Mouse (Mus musculus): ENCODE data around the gene Paqr3.

The Paqr3 gene

GRCm38 (mm10) chr5:97085071-97085470, 26.3 kb downstream of the Paqr3 start:
- no peak for DNase-seq (ENCODE audit: low spot score in 2 of 2)

- DNase-seq (ENCODE audit: low spot score in 2 of 2) = no peak
Observed at GRCm38 (mm10) chr5:97084541-97084940, 26.9 kb downstream of the Paqr3 start.

GRCm38 (mm10) chr5:97083701-97084100, 27.7 kb downstream of the Paqr3 start:
- DNase-seq (ENCODE audit: low spot score in 2 of 2) = no peak

DNA sequence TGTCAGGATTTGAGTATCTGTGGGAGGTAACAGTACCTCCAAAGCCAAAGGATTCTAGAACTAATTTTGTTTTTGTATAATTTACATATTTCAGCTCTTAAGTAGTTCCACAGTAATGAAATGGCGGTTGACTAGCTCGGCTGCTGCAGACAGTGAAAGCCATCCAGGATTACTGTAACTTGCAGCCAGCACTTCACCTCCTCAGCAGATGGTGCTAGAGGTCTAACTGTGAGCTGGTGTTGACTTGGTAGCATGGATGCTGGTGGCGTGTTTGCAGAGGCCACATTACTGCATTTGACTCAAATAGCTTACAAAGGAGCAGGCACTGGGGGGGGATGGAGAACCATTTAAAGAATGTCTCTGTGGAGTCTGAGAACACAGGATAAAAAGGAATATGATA, 29.9 kb downstream of the Paqr3 start:
- peak; percentile 60 to 69 for DNase-seq (ENCODE audit: low spot score in 2 of 2)

DNA sequence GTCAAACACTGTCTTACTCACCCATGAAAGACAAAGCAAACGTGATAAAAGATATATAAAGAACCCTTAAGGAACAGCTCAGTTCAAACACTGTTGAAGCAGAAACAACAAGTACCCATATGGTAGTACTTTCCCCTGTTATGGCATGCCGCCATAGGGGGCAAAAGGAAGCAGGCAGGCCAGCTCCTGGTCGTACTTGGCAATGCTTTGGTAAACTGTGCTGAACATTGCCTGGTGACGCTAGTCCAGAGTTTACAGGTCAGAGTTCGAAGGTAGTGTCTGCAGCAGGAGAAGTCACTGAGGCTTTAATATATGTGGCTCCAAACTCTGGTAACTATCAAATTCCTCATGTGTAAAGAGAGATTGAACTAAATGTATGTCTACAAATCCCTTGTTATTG, 32.8 kb downstream of the Paqr3 start:
- no peak for DNase-seq (ENCODE audit: low spot score in 2 of 2)

- DNase-seq (ENCODE audit: low spot score in 2 of 2) = no peak
Observed at GRCm38 (mm10) chr5:97077676-97078075, 33.7 kb downstream of the Paqr3 start.

- no peak for DNase-seq (ENCODE audit: low spot score in 2 of 2)
Observed at GRCm38 (mm10) chr5:97076167-97076566, 35.2 kb downstream of the Paqr3 start.

DNA sequence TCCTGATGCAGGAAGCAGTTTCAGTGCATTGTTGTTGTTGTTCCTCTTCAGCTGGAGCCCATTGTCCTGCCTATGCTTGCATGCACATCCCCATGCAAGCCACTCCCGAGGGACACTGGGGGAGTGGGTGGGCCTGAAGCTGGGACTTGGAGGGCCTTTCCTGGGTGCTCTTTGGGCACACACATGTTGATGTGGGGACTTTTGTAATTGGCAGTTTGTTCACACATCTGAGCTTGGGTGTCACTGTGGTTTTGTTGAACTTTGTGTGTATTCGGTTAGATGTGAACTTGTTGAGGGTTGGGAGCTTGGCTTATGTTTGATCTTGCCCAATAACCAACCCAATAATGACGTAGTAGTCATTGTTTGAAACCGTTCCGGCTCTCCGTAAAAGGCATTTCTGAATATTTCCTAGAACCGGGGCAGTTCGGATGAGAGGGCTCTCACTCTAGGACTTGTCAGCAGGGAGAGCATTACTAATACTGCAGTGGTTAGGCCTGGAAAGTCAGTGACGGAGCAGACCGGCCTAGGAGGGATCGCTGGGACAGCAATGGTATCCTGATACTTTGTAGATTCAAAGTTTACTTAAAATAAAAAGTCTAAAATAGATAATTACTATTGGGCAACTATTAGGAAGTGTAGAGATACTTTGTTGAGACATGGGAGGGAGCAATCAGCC, 35.8 kb downstream of the Paqr3 start:
- no peak for DNase-seq (ENCODE audit: low spot score in 2 of 2)

- no peak for DNase-seq (ENCODE audit: low spot score in 2 of 2)
Observed at GRCm38 (mm10) chr5:97065746-97066145, 45.6 kb downstream of the Paqr3 start.

- no peak for DNase-seq (ENCODE audit: low spot score in 2 of 2)
Observed at GRCm38 (mm10) chr5:97062041-97062440, 49.4 kb downstream of the Paqr3 start.

GRCm38 (mm10) chr5:97060864-97061263, 50.5 kb downstream of the Paqr3 start:
- DNase-seq (ENCODE audit: low spot score in 2 of 2) = no peak

DNA sequence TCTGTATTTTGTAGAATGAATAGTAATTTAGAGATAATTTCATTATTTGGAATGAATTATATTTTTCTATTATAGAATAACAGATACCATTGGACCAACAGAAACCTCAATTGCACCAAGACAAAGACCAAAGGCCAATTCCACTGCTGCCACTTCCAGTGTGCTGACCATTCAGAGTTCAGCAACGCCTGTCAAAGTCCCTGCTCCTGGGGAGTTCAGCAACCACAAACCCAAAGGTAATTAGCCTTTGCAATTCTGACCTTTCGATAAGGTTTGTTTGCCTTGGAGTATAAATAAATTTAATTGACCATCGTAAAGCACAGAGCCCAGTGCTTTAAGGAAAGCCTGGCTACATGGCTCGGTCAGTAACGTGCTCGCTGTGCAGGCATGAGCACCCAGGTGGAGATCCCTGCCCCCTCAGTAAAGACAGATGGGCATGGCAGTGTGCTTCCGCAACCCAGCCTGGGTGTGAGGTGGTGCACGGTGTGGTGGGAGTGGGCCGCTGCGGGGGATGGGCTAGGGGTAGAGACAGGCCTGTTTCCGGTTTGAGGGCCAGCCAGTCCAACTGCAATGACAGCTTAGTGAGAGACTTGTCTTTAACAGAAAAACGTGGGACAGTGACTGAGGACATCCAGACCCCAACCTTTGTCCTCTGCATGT, 54.5 kb downstream of the Paqr3 start:
- DNase-seq (ENCODE audit: low spot score in 2 of 2) = no peak

DNA sequence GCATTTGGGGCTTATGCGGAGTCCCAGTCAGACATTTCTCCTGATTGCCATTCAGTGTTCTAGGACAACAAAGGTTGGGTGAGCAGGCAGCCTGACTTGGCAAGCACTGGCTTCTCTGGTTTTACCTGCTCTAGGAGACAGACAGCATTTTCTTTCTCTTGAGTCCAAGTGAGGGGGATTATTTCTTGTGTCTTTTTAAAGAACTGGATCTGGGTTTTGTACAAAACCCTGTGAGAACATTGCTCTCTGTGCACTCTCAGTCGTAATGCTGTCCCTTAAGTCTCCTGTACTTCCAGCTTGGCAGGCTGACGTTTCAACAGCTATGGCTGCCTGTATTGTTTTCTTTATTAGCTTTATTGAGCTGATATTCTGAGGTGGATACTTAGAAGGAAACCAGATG, 55.0 kb downstream of the Paqr3 start:
- no peak for DNase-seq (ENCODE audit: low spot score in 2 of 2)

DNA sequence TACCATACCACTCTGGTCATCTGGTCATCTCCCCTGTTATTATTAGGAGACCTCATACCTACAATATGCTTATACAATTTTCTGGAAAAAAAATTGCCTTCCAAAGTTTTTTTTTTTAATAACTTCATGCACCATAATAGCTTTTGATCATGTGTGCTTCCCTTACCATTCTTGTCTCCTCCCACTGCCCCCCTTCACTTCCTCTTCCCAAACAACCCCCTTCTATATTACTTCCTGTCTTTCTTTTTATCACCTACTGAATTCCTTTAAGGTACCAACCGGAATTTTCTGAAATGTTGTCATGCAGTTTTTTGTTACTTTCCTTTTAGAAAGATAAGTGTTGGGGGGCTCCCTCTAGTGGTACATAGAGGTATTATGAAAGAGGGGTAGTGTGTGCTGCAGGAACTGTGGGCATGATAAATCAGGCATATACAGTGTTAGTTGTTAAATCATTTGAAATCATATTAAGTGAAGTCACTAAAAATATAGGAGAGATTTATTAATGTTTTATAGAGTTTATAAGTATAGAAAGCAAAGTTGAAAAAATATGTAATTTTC, 55.8 kb downstream of the Paqr3 start:
- DNase-seq (ENCODE audit: low spot score in 2 of 2) = peak; percentile 41 to 50

DNA sequence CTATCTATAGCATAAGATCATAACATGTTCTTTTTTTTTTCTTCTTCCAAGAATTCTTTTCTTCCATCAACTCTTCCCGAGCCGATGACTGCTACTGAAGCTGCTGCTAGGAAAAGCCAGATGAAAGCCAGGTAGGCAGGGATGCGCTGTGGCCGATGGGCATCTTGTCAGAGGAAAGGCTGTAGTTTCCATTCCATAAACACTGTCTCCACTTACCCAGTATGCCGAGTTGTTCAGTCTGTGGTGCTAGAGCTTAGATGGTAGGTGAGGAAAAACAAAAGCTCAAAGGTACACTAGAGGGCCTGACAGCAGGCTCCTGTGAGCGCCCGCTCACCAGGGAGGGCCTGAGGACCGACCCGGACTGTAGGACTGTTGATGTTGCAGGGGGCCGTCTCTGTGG, 56.6 kb downstream of the Paqr3 start:
- no peak for DNase-seq (ENCODE audit: low spot score in 2 of 2)

DNA sequence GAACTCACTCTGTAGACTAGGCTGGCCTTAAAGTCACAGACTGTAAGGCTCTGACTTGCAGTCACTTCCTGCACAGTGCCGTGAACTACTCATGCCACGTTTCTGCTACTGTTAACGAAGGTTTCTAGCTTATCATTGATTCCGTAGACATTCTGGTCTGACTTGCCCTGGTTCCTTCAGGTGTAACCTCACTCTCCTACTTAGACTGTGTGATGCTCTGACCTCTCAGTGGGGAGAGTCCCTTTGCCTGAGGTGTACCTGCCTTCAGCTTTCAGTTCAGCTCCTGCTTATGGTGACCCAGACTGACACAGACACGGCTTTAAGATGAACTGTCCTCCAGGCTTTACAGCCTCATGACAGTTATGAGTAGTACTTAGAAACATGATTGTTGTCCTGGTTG, 57.2 kb downstream of the Paqr3 start:
- no peak for DNase-seq (ENCODE audit: low spot score in 2 of 2)

DNA sequence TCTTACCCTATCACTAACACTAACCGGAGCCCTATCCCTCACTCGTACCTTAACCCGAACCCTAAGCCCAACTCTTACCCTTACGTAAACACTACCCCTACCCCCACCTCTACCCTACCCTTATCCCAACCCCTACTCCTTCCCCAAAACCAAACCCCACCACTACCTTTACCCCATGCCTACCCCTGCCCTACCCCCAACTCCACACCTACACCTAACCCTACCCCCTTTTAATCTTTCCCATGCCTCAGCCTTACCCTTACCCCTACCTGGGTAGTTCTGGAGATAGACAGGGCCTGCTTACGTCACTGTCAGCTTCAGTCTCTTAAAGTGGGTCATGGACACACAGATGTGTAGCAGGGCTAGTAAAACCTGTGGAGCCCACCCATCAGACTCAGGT, 62.5 kb downstream of the Paqr3 start:
- DNase-seq (ENCODE audit: low spot score in 2 of 2) = no peak

GRCm38 (mm10) chr5:97046680-97047079, 64.7 kb downstream of the Paqr3 start:
- no peak for DNase-seq (ENCODE audit: low spot score in 2 of 2)

DNA sequence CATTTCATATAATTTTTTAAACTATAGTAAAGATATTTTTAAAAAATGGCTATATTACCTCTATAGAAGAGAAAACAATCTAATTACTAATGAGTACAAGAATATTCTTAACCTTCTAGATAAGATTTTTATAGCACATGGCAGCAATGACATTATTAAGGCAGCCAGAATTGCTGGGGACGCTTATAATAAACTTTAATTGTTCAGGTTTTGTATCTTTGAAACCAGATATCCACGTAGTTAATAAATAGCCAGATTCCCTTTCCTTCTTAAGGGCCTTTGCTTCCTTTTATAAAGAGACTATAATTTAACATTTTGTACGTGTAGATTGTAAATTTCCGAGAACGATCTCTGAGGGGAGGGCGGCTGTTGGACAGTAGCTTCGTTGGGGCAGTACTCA, 66.1 kb downstream of the Paqr3 start:
- no peak for DNase-seq (ENCODE audit: low spot score in 2 of 2)
